Mouse (Mus musculus) embryonic fibroblast, embryonic 13.5 days (primary cell): Measurements from ENCODE around the gene Gls. TPM values are rescaled to one million over a fixed set of nuclear protein-coding genes. Genes with fewer than 3 reads are reported as not detected.

Source experiments
- H3K27ac ChIP-seq: 2 replicates; pipeline ENCODE4 v1.5.1; 2012; ENCODE audit warnings: low read length, control low read depth, inconsistent platforms; ENCODE audit not compliant: insufficient read depth
- H3K4me1 ChIP-seq: 2 replicates; pipeline ENCODE4 v1.6.1; 2011; ENCODE audit warnings: low read length; ENCODE audit not compliant: control insufficient read depth, insufficient read depth
- H3K4me3 ChIP-seq: 2 replicates; pipeline ENCODE4 v1.5.1; 2011; ENCODE audit warnings: mild to moderate bottlenecking, control low read depth, low read length; ENCODE audit not compliant: insufficient read depth
- CTCF ChIP-seq: IDR thresholded peaks from 2 replicates; pipeline ENCODE4 v1.5.1; 2011; ENCODE audit warnings: mild to moderate bottlenecking, control low read depth, low read length, moderate library complexity, borderline replicate concordance; ENCODE audit not compliant: insufficient read depth
- POLR2A ChIP-seq: IDR thresholded peaks from 2 replicates; pipeline ENCODE4 v1.6.1; 2011; ENCODE audit warnings: low read depth, mild to moderate bottlenecking, control low read depth, low read length, moderate library complexity
- polyA plus RNA-seq: library from polyadenylated mRNA; stranded (reverse); fragments of >200 nt; gene quantifications from 2 replicates; pipeline ENCODE4 v1.2.4, GENCODE M21; 2011; ENCODE audit warnings: low read depth; ENCODE audit not compliant: missing spikeins, insufficient read length

Gls gene
- polyA plus RNA-seq, 1 experiment: 232 TPM

DNA sequence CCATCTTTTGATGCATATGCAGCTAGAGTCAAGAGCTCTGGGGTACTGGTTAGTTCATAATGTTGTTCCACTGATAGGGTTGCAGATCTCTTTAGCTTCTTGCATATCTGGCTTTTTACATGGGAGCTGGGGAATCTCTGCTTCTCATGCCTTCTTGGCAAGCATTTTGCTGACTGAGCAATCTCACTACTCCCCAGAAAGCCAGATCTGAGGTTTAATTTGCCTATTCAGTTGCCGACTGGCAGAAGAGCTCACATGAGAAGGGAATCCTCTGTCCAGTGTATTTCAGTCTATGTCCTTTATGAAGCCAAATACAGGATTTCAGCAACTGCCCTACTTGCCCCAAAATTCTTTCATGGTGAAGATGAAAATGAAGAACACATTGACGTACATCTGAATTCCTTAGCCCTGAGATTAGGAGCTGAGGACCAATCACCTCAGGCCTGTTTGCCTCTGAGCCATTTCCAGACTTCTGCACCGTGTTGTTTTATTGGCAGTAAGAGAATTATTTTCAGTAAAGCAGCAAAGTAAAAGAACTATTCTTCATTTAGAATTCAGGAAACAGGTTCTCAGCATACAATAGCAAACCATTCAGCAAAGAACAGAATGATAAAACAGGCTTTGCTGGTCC is 33.0 kb upstream of the Gls start:
- H3K4me1 ChIP-seq: peaks cover 9% of the 10 kb centered on the region
- H3K27ac ChIP-seq: peak overlapping the region; percentile 45
- H3K4me3 ChIP-seq: no peak overlapping the region
- TF ChIP-seq CTCF: no peak
- no peak for TF ChIP-seq POLR2A

DNA sequence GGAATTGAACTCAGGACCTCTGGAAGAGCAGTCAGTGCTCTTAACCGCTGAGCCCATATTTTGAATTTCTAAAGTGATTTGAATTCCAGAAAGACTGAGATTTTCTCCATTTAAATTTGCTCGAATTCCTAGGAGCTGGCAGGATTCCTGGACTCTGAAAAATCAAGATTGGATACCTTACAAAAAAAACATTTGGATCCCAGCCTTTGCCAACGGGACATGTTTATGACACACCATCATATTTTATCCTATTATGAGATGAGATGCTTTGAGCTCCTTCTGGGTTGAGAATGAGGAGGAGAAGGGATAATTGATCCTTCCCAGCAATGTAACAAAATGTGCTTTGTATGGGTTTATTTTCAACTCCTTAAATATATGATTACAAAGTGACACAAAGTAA is 31.3 kb upstream of the Gls start:
- Histone ChIP-seq H3K27ac (peak overlapping the region; percentile 62; the same call in 1 of the 2 replicates), H3K4me1 (peaks cover 9% of the 10 kb centered on the region), H3K4me3 (no peak overlapping the region)
- TF ChIP-seq POLR2A (no peak), CTCF (no peak)

DNA sequence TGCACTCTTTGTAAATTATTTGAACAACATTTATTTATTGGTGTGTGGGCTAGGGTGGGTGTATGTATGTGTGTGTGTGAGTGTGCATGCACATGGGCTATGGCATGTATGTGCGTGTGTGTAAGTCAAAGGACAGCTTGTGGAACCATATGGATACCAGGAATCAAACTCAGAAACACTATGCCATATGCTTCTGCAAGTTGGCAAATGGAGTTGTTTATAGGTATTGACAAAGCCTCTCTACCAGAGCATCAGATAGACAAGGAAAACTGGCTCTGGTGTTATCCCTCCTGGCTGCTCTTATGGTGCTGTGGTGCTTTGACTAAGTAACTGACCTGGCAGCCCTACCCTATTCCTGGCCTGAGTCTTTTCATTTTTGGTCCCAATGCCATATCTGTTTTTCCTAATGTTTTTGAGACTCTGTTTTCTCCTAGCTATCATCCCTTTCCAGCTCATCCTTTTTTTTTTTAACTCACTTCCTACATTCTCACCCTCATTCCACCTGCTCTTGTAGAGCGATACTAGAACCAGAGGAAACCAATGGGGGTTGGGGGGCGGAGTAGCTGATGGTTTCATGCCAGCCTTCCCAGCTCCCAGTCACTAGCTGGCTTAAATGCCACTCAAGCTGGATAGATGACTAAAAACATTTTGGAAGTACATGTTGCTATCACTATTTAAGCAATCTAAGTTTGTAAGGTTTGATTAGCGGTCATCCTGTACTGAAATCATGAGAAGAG is 27.5 kb upstream of the Gls start:
- Histone ChIP-seq H3K27ac (no peak overlapping the region), H3K4me1 (peaks cover 4% of the 10 kb centered on the region), H3K4me3 (no peak overlapping the region)
- TF ChIP-seq POLR2A (no peak), CTCF (no peak)

DNA sequence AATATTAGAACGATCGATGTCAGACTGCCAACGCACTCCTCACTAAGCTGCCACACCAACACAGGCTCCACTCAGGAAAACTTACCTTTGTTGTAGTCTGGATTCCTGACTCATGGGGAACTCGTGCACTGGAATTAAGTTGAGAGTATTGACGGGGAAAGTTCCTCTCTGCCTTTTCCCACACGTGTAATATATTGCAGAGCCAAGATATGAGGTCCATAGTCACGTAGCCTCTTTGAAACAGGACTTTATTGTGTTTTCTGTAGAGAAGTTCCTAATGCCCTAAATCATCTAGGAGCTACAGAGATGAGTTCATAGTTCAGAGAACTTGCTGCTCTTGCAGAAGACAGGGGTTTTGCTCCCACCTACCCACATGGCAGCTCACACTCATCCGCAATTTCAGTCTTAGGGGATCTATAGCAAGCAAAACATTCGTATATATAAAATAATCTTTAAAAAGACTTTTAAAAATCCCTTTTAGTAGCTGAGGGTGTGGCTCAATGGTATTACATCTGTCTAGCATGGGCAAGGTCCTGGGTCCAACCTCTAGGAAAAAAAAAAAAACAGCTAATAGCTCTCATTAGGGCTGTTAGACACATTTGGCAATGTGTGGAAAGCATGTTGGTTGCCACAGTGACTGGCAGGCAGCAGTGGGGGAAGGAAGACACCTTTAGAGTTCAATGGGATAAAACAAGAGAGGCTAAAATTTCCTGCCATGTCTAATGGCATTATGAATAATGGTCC is 25.1 kb upstream of the Gls start:
- TF ChIP-seq CTCF (no peak), POLR2A (no peak)
- Histone ChIP-seq H3K27ac (no peak overlapping the region), H3K4me3 (no peak overlapping the region), H3K4me1 (peaks cover 12% of the 10 kb centered on the region)

DNA sequence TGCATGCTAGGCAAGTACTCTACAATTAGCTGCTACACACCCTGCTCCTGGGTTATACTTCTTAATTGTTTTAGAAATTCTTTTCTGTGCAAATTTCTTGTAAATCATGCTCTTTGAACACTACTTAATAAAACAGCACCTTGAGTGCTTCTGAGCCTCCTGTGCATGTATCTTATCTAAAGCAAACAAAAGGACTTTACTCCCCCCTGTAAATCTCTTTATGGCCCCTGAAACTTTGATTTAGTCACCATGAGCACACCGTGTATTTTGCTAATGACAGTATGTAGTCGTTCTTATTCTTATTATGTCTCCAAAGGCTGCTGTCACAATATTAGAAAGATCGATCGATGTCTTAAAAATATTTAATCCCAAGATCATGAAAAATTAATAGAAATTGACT is 23.9 kb upstream of the Gls start:
- Histone ChIP-seq H3K27ac (no peak overlapping the region), H3K4me1 (peaks cover 12% of the 10 kb centered on the region), H3K4me3 (no peak overlapping the region)
- TF ChIP-seq CTCF (no peak), POLR2A (no peak)

DNA sequence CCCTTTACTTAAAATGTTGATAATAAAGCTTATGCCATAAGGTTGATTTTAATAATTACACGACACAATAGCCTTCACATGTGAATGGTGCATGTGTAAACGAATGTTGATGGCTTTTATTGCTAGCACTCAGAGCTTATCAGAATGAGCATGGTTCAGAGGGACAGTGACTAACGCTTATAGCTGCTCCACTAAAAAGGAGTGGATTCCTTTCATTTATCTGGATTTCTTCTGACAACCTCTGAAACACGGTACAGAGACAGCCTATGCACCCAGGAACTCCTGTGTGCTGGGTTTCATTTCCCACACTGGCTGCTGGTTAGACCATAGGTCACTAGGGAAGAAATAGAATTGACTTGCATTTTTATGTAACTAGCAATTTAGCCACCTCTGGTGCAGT is 23.2 kb upstream of the Gls start:
- no peak overlapping the region for H3K4me3 ChIP-seq
- peaks cover 12% of the 10 kb centered on the region for H3K4me1 ChIP-seq
- H3K27ac ChIP-seq: no peak overlapping the region
- TF ChIP-seq POLR2A (no peak), CTCF (no peak)

DNA sequence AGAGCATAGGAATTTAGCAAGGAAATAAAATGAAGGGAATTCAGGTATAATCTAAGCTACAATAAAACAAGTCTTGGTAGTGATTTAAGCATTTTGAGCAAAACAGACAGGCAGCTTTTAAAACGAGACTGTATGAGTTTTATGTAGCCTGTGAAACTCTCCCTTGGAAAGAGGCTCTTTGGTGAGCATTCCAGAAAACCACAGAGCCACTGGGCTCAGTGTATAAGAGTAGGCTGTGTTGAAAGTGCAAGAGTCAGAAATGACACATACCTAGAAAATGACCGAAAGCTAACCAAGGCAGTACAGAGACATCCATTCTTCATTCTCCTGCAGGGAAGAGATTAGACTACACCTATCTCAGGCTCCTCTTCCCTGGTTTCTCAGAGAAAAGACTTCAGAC is 21.4 kb upstream of the Gls start:
- TF ChIP-seq CTCF (no peak), POLR2A (no peak)
- Histone ChIP-seq H3K27ac (peak overlapping the region; percentile 94), H3K4me3 (no peak overlapping the region), H3K4me1 (peaks cover 12% of the 10 kb centered on the region)

DNA sequence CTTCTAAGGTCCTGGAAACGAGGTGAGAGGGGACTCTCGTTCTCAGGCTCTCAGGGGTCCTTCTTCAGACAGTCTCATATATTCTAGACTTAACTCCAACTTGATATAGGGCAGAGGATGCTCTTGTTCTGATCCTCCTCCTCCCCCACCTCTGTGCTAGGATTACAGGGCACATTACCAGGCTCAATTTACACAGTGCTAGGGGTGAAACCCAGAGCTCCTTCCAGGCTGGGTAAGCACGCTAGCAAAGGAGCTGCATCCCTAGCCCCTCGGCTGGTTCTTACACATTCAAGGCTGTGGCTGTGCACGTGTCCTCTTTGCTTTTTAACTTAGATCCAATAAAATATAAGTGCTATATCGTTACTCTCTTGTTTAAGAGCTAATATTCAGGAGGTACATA is 20.4 kb upstream of the Gls start:
- H3K4me3 ChIP-seq: no peak overlapping the region
- TF ChIP-seq CTCF (no peak), POLR2A (no peak)
- peaks cover 12% of the 10 kb centered on the region for H3K4me1 ChIP-seq
- no peak overlapping the region for H3K27ac ChIP-seq

DNA sequence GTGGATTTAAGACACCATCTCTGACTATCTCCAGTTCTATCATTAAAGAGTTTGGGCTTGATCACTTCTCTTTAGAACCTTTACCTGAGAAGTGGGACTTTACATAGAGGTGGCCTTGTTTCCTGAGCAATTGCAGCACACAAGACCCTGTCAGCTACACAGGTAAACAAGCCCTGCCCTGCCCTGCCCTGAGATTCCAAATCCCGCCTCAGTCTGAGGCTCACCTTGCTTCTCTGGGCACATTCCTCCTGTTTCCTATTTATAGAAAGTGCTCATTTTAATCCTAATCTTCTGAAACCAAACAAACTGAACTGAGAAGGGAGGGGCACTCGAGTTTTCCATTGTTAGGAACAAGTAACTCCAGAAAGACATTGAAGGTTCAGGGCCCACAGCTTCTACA is 19.4 kb upstream of the Gls start:
- Histone ChIP-seq H3K27ac (no peak overlapping the region), H3K4me1 (peaks cover 12% of the 10 kb centered on the region), H3K4me3 (no peak overlapping the region)
- TF ChIP-seq POLR2A (no peak), CTCF (no peak)
